ENCODE assay signal across 22 mouse cellular contexts in the genomic region with DNA sequence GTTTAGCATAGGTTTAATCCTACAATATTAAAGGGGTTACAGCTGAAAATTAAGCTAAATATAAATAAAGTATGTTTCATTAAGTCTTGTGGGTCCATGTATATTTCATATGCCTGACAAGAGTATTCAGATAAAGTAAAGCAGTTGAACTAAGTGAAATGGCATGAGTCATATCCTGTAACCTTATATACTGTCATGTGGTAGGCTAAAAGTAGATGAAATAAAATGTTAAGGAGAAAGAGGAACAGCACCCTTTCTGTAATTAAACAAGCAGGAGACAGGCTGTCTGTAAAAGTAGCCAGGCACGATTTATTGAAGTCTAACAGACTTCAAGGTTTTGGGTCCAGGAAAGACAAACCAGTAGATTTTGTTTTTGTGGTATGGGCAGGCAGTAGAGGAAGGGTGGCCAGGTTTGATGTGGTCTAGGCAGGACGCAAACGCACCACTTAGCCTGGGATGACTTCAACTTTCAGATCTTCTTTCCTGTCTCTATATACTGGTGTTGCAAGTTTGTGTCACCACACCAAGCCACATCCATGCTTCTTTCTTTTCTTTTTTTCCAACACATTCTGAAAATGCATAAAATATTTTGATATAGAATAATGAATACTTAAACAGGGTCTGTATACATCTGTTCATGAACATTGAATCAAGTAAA. TPM values are rescaled to one million over a fixed set of nuclear protein-coding genes. Genes with fewer than 3 reads are reported as not detected.
"Had no signal": no experiment of that assay in that cellular context is flagged by ENCODE, and none has a peak within 500 bp of the region (broad histone marks: within the 10 kb centered on the region; RNA-seq: fewer than 3 reads in every experiment).

No protein-coding gene starts in this region.

- H3K4me3 ChIP-seq: limb, embryonic 15.5 days; liver, embryonic 12.5 days; midbrain, embryonic 15.5 days; neural tube, embryonic 13.5 days had no signal

- DNase-seq: kidney, adult 9 months; kidney, postnatal 36 days; layer of hippocampus, adult 9-11 months; layer of hippocampus, postnatal 36 days; lung, embryonic 14.5 days; lung, postnatal 10 days; retina, postnatal 1 day had no signal

- H3K36me3 ChIP-seq: limb, embryonic 15.5 days; liver, embryonic 12.5 days; midbrain, embryonic 15.5 days; neural tube, embryonic 13.5 days had no signal

- H3K27me3 ChIP-seq: limb, embryonic 15.5 days; liver, embryonic 12.5 days; midbrain, embryonic 15.5 days; neural tube, embryonic 13.5 days had no signal

- H3K4me2 ChIP-seq: limb, embryonic 15.5 days; liver, embryonic 12.5 days; lung, embryonic 14.5 days; midbrain, embryonic 11.5 days; midbrain, embryonic 15.5 days; neural tube, embryonic 13.5 days had no signal

- H3K4me1 ChIP-seq: limb, embryonic 15.5 days; liver, embryonic 12.5 days; midbrain, embryonic 15.5 days; neural tube, embryonic 13.5 days had no signal

- H3K27ac ChIP-seq: kidney, postnatal 0 days; limb, embryonic 15.5 days; liver, embryonic 12.5 days; midbrain, embryonic 15.5 days; neural tube, embryonic 13.5 days had no signal

RNA-seq across cellular contexts. Expression of a gene that starts 3.4 kb away (rescaled TPM):
- total RNA-seq: layer of hippocampus, adult 18-20 months; layer of hippocampus, postnatal 36 days; left cerebral cortex, adult 8-10 months; left cerebral cortex, postnatal 25 days; monocyte, adult 5-6 weeks had no signal
- polyA plus RNA-seq: kidney, postnatal 0 days; limb, embryonic 11.5 days; limb, embryonic 15.5 days; liver, embryonic 12.5 days; liver, embryonic 16.5 days; lung, embryonic 14.5 days; midbrain, embryonic 11.5 days; midbrain, embryonic 15.5 days; neural tube, embryonic 13.5 days; spleen, adult 2 months; stomach, embryonic 16.5 days; thymus, postnatal 0 days had no signal

RNA-seq across cellular contexts. Expression of a gene that starts 22.0 kb away (rescaled TPM):
- total RNA-seq: layer of hippocampus, adult 18-20 months; layer of hippocampus, postnatal 36 days; left cerebral cortex, adult 8-10 months; left cerebral cortex, postnatal 25 days; monocyte, adult 5-6 weeks had no signal
- polyA plus RNA-seq: kidney, postnatal 0 days; limb, embryonic 11.5 days; limb, embryonic 15.5 days; liver, embryonic 12.5 days; liver, embryonic 16.5 days; lung, embryonic 14.5 days; midbrain, embryonic 11.5 days; midbrain, embryonic 15.5 days; neural tube, embryonic 13.5 days; spleen, adult 2 months; stomach, embryonic 16.5 days; thymus, postnatal 0 days had no signal

RNA-seq across cellular contexts. Expression of a gene that starts 32.6 kb away (rescaled TPM):
- total RNA-seq: layer of hippocampus, adult 18-20 months; layer of hippocampus, postnatal 36 days; left cerebral cortex, adult 8-10 months; left cerebral cortex, postnatal 25 days; monocyte, adult 5-6 weeks had no signal
- polyA plus RNA-seq: kidney, postnatal 0 days; limb, embryonic 11.5 days; limb, embryonic 15.5 days; liver, embryonic 12.5 days; liver, embryonic 16.5 days; lung, embryonic 14.5 days; midbrain, embryonic 11.5 days; midbrain, embryonic 15.5 days; neural tube, embryonic 13.5 days; spleen, adult 2 months; stomach, embryonic 16.5 days; thymus, postnatal 0 days had no signal

RNA-seq across cellular contexts. Expression of a gene that starts 45.1 kb away (rescaled TPM):
- total RNA-seq: layer of hippocampus, adult 18-20 months; layer of hippocampus, postnatal 36 days; left cerebral cortex, adult 8-10 months; left cerebral cortex, postnatal 25 days; monocyte, adult 5-6 weeks had no signal
- polyA plus RNA-seq: kidney, postnatal 0 days; limb, embryonic 11.5 days; limb, embryonic 15.5 days; liver, embryonic 12.5 days; liver, embryonic 16.5 days; lung, embryonic 14.5 days; midbrain, embryonic 11.5 days; midbrain, embryonic 15.5 days; neural tube, embryonic 13.5 days; spleen, adult 2 months; stomach, embryonic 16.5 days; thymus, postnatal 0 days had no signal

RNA-seq across cellular contexts. Expression of a gene that starts 57.4 kb away (rescaled TPM):
- total RNA-seq: layer of hippocampus, adult 18-20 months; layer of hippocampus, postnatal 36 days; left cerebral cortex, adult 8-10 months; left cerebral cortex, postnatal 25 days had no signal
- polyA plus RNA-seq: kidney, postnatal 0 days; limb, embryonic 11.5 days; limb, embryonic 15.5 days; liver, embryonic 12.5 days; liver, embryonic 16.5 days; lung, embryonic 14.5 days; midbrain, embryonic 11.5 days; midbrain, embryonic 15.5 days; neural tube, embryonic 13.5 days; spleen, adult 2 months; stomach, embryonic 16.5 days; thymus, postnatal 0 days had no signal
